Mouse (Mus musculus) liver, adult 2 months (tissue): ENCODE data around the gene Ccr2. TPM values are rescaled to one million over a fixed set of nuclear protein-coding genes. Genes with fewer than 3 reads are reported as not detected.
A peak's percentile ranks its signal among the peaks of the same experiment; 100 is the strongest.
"Not testable (repeated sequence)": the region's sequence is repeated elsewhere in the genome, so short reads cannot be mapped to it uniquely, and the experiment has no call there.

Source experiments
- DNase-seq: peaks from one replicate; pipeline ENCODE4 v3.0.0-alpha.2; 2011; ENCODE audit warnings: low read depth, low spot score; ENCODE audit errors: extremely low read depth
- H3K27ac ChIP-seq: fragments of 200-500 bp; replicated peaks from 2 replicates; pipeline ENCODE4 v1.5.1; 2012; ENCODE audit warnings: low read depth, mild to moderate bottlenecking, control low read depth, inconsistent platforms, low read length; ENCODE audit not compliant: insufficient read depth
- H3K27me3 ChIP-seq: fragments of 200-500 bp; 2 replicates; pipeline ENCODE4 v1.6.1; 2012; ENCODE audit warnings: mild to moderate bottlenecking, moderate library complexity, low read length, inconsistent platforms; ENCODE audit not compliant: control insufficient read depth, insufficient read depth
- H3K36me3 ChIP-seq: fragments of 200-500 bp; 2 replicates; pipeline ENCODE4 v1.6.1; 2012; ENCODE audit warnings: low read length, inconsistent platforms; ENCODE audit not compliant: control insufficient read depth, insufficient read depth
- H3K4me1 ChIP-seq: fragments of 200-500 bp; 2 replicates; pipeline ENCODE4 v1.6.1; 2011; ENCODE audit warnings: low read length; ENCODE audit not compliant: control insufficient read depth, insufficient read depth
- H3K4me3 ChIP-seq: fragments of 200-500 bp; 2 replicates; pipeline ENCODE4 v1.5.1; 2011; ENCODE audit warnings: low read depth, mild to moderate bottlenecking, control low read depth, low read length, moderate library complexity; ENCODE audit not compliant: insufficient read depth
- H3K79me2 ChIP-seq: fragments of 200-500 bp; 2 replicates; pipeline ENCODE4 v1.6.1; 2012; ENCODE audit warnings: inconsistent platforms, mild to moderate bottlenecking, low read length, moderate library complexity; ENCODE audit not compliant: control insufficient read depth, insufficient read depth
- H3K9ac ChIP-seq: fragments of 200-500 bp; 2 replicates; pipeline ENCODE4 v1.6.1; 2012; ENCODE audit warnings: low read depth, mild to moderate bottlenecking, control low read depth, inconsistent platforms, low read length
- CTCF ChIP-seq: fragments of 200-500 bp; IDR thresholded peaks from 2 replicates; pipeline ENCODE4 v1.5.1; 2011; ENCODE audit warnings: low read depth, low read length, control low read depth
- POLR2A ChIP-seq: fragments of 200-500 bp; IDR thresholded peaks from 2 replicates; pipeline ENCODE4 v1.6.1; 2011; ENCODE audit warnings: low read length, control low read depth; ENCODE audit not compliant: insufficient read depth; ENCODE audit errors: extremely low read depth
- WGBS: fragments of 180-500 bp; shearing (Covaris S2); methylation state at CpG from one replicate; pipeline ENCODE4 v1.1.7; 2018; 5-methylcytosine and 5-hydroxymethylcytosine counted together
- polyA plus RNA-seq: library from polyadenylated mRNA; depleted of rRNA; stranded (reverse); fragments of >200 nt; gene quantifications from 2 replicates; pipeline ENCODE4 v1.2.3, GENCODE M21; 2012
- total RNA-seq: library from RNA; depleted of rRNA; stranded (reverse); fragments of >200 nt; gene quantifications from 2 replicates; pipeline ENCODE4 v1.2.3, GENCODE M21; 2014

Gene Ccr2
- total and polyA plus RNA-seq, 2 experiments, result 0.43 to 1.2 TPM

DNA sequence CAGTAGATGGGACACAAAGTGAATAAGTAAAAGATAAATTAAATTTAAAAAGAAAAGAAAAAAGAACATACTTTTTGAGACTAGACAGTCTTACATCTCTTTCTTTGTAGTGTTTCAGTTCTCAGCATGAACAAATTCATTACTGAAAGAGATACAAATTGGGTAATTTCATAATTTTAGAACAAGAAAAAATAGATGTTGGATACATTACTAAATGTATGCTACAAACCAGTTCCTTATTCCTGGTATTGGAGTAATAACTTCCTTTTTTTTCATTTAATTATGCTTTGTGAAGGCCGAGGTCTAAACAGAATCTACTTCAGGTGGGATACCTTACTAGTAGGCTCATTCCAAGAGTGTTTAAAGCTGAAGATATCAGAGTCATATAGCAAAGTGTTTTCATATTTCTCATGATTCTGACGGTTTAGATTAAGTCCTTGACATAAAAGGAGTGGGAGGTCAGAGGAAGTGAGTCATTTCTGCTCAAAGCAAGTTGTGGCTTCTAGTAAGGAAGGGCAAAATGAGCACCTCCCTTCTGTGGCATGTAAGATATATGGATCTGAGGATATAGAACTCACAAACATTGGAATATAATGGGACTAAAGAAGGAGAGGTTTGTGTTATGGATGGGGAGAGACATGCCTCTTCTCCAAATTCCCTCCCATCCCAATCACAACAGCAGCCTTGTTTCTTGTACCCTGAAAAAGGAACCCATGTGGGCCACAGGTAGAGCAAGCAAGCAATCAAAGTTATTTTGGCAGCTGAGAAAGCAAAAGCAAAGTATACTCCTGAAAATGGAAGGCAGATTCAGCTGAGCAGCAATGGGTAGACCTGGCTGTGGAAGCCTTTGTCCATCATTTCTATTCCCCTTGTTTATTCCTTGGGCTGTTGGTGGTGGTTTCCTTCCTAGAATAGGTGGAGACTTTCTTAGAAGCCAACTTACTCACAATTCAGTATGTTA is 33.4 kb upstream of the Ccr2 start:
- Histone ChIP-seq H3K27ac (no peak overlapping the region), H3K27me3 (no peaks in the 10 kb centered on the region), H3K79me2 (no peaks in the 10 kb centered on the region), H3K4me3 (no peak overlapping the region), H3K36me3 (no peaks in the 10 kb centered on the region), H3K9ac (no peak overlapping the region), H3K4me1 (no peaks in the 10 kb centered on the region)
- peak; percentile 27 for DNase-seq
- TF ChIP-seq POLR2A (no peak), CTCF (no peak)
- 62% methylated on average over 2 of the region's 2 CpGs for WGBS

DNA sequence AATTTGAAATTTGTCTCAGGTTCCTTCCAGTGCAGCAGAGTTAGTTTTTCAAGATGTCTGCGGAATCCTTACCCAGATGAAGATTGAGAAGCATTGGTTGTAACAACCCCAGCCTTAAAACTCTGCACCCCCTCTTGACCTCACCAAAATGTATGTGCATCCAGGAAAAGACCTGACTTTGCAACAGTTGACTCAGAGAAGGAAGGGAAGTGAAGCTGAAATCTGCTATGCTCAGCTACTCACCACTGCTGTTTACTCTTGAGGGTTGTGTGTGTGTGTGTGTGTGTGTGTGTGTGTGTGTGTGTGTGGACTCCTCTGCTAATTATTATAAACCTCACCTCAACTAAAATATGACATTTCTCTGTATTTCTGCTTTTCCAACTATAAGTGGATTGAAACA is 30.2 kb upstream of the Ccr2 start:
- peak; percentile 43 for DNase-seq
- H3K4me1 ChIP-seq, result no peaks in the 10 kb centered on the region
- H3K79me2 ChIP-seq, result no peaks in the 10 kb centered on the region
- 86% methylated on average over 1 of the region's 1 CpGs for WGBS
- no peak overlapping the region for H3K27ac ChIP-seq
- no peak overlapping the region for H3K9ac ChIP-seq
- no peaks in the 10 kb centered on the region for H3K27me3 ChIP-seq
- no peaks in the 10 kb centered on the region for H3K36me3 ChIP-seq
- TF ChIP-seq CTCF, result no peak
- no peak for TF ChIP-seq POLR2A
- no peak overlapping the region for H3K4me3 ChIP-seq

DNA sequence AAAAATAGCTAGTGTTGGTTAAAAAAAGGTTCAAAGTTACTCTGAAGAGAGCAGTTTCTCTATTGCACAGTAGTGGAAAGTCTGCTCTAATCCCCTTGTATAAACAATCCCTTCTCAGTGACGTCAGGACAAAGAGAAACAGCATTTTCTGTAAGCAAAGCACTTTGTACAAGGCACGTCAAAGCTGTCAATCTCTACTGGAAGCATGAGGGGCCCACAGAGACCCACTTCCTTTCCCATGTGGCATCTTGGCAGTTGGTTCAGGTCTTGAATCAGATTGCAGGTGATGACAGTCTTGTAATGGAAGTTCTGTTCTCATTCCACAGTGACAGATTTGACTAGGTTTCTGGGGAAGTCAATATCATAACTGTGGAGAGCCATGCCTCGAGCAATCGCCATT is 21.9 kb upstream of the Ccr2 start:
- 58% methylated on average over 4 of the region's 4 CpGs for WGBS
- no peak overlapping the region for H3K27ac ChIP-seq
- no peaks in the 10 kb centered on the region for H3K79me2 ChIP-seq
- no peak for DNase-seq
- no peak overlapping the region for H3K9ac ChIP-seq
- no peak for TF ChIP-seq POLR2A
- TF ChIP-seq CTCF, result no peak
- no peak overlapping the region for H3K4me3 ChIP-seq
- no peaks in the 10 kb centered on the region for H3K4me1 ChIP-seq
- no peaks in the 10 kb centered on the region for H3K27me3 ChIP-seq
- H3K36me3 ChIP-seq, result no peaks in the 10 kb centered on the region

DNA sequence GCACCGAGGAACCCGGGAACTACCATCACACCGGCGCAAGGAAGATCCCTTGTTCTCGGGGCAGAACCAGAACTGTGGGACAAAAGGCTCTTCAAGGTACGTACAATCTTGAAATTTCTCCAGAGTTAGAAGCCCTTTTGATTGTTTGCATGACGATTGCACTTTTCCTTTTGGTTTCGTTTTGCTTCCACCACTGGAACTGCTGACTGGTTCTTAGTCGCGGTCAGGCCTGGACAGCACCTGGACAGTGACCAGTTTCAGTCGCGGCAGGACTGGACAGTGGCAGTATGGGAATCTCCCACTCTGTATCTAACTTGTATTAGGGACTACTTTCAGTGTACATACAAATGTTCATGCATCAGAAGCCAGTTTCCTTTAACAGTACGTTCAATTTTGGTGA is 21.3 kb upstream of the Ccr2 start:
- not testable (repeated sequence) for H3K79me2 ChIP-seq, H3K4me3 ChIP-seq, H3K27ac ChIP-seq, H3K36me3 ChIP-seq, H3K27me3 ChIP-seq, H3K4me1 ChIP-seq, DNase-seq, H3K9ac ChIP-seq
- WGBS, result 81% methylated on average over 12 of the region's 13 CpGs

DNA sequence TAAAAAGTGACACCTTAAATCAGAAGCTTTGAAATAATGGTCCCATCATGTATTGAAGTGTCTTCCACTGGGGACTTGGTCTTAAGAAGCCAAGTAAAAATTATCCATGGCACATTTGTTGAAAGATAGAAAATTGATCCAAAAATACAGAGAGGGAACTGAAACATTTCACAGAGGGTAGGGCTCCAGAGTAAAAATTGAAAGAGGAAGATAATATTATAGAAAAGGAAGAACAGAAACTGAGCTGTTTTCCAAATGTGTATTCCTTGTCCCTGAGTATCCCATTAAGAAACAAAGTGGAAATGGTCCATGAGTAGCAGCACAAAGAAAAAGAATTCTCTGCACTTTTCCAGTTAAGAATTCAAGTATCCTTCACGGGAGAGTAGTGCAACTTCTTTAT is 11.3 kb upstream of the Ccr2 start:
- TF ChIP-seq POLR2A (no peak), CTCF (no peak)
- 75% methylated on average over 1 of the region's 1 CpGs for WGBS
- H3K4me3 ChIP-seq, result no peak overlapping the region
- no peaks in the 10 kb centered on the region for H3K27me3 ChIP-seq
- no peaks in the 10 kb centered on the region for H3K36me3 ChIP-seq
- H3K9ac ChIP-seq, result no peak overlapping the region
- no peaks in the 10 kb centered on the region for H3K4me1 ChIP-seq
- no peaks in the 10 kb centered on the region for H3K79me2 ChIP-seq
- no peak for DNase-seq
- no peak overlapping the region for H3K27ac ChIP-seq

DNA sequence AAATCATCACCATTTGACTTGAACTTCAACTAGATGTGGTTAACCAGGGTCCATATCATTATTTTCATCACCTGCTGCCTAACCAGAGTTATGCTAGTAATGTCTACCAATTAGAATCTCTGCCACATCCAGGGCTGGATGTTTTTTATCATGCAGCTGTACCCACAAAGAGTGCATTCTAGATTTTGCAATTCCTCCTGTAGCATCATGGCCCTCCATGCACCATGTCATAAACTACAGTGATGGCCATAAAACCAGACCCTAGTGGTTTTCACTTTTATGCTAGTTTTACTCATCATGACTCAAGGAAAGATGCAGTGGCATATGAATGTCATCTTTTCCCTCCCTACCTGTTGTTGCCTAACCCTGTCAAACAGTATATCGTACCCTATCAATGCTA is 2.6 kb upstream of the Ccr2 start:
- DNase-seq, result no peak
- Histone ChIP-seq H3K4me3 (no peak overlapping the region), H3K4me1 (no peaks in the 10 kb centered on the region), H3K27me3 (no peaks in the 10 kb centered on the region), H3K9ac (no peak overlapping the region), H3K79me2 (no peaks in the 10 kb centered on the region), H3K27ac (no peak overlapping the region), H3K36me3 (no peaks in the 10 kb centered on the region)
- TF ChIP-seq POLR2A, result no peak
- TF ChIP-seq CTCF, result no peak
- WGBS, result 86% methylated on average over 1 of the region's 1 CpGs
